ENCODE assay signal across 13 mouse cellular contexts in the genomic region with DNA sequence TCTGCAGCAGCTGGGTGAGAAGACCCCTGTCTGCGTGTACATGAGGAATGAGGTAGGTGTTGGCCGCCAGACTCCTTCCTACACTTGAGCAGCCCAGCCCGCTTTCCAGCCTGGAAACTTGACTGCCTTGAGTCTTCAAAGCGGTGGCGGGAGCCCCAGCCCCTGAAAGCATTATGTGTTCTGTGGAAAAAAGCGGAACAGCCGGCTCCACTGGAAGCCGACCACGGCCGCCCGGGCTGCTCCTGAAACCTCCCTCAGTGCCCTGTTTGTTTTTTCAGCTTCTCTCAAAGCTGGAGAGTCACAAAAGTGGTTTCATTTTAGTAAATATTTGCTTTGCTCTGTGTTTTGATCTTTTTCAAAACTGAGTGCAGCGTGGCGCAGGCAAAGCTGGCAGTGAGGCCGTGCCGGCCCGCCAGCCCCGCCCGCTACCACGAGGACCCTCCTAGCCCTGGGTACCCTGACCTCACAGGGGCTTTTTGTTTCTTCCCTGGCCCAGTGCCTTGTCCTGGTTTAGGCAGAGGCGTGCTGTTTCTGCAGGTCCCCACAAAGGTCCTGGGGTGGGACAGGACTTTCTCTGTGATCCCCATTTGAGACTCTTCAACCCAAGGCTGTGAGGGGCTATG. TPM values are rescaled to one million over a fixed set of nuclear protein-coding genes. Genes with fewer than 3 reads are reported as not detected.
DNase-seq lines count a peak whose midpoint lies in the region; ATAC-seq and TF ChIP-seq lines count a peak whose summit lies in the region.
"Had no signal": no experiment of that assay in that cellular context is flagged by ENCODE, and none has a peak within 500 bp of the region (broad histone marks: within the 10 kb centered on the region; RNA-seq: fewer than 3 reads in every experiment).

No protein-coding gene starts in this region.

- no peaks in the 10 kb centered on the region for H3K27me3 ChIP-seq in heart, embryonic 16.5 days (ENCODE audit: control insufficient read depth, insufficient read depth, low read length)
- no peaks in the 10 kb centered on the region for H3K27me3 ChIP-seq in midbrain, embryonic 10.5 days (ENCODE audit: low read depth, poor library complexity, severe bottlenecking)
- no peaks in the 10 kb centered on the region for H3K27me3 ChIP-seq in midbrain, embryonic 11.5 days (ENCODE audit: control insufficient read depth, insufficient read depth, low read length)
- no peaks in the 10 kb centered on the region for H3K27me3 ChIP-seq in lung, embryonic 14.5 days (ENCODE audit: insufficient read depth, low read length)
- H3K27me3 ChIP-seq in stomach, embryonic 15.5 days (replicated peaks): no peaks in the 10 kb centered on the region
- H3K27me3 ChIP-seq: intestine, embryonic 15.5 days had no signal

- H3K4me2 ChIP-seq in heart, embryonic 16.5 days (ENCODE audit: low read depth, low read length): no peak overlapping the region
- no peak overlapping the region for H3K4me2 ChIP-seq in midbrain, embryonic 11.5 days
- peak overlapping the region; percentile 13 for H3K4me2 ChIP-seq in lung, embryonic 14.5 days
- H3K4me2 ChIP-seq in stomach, embryonic 15.5 days: no peak overlapping the region; the same call in 1 of the 2 replicates
- H3K4me2 ChIP-seq: intestine, embryonic 15.5 days had no signal

- H3K27ac ChIP-seq in heart, embryonic 16.5 days (ENCODE audit: low read length): peak overlapping the region; percentile 45
- peak overlapping the region; percentile 46; the same call in 1 of the 2 replicates for H3K27ac ChIP-seq in midbrain, embryonic 10.5 days (replicated peaks)
- no peak overlapping the region for H3K27ac ChIP-seq in midbrain, embryonic 11.5 days (ENCODE audit: low read depth, low read length)
- peak overlapping the region; percentile 95 for H3K27ac ChIP-seq in lung, embryonic 14.5 days (ENCODE audit: low read depth)
- peak overlapping the region; percentile 81 for H3K27ac ChIP-seq in stomach, embryonic 15.5 days
- H3K27ac ChIP-seq: intestine, embryonic 15.5 days had no signal

- ATAC-seq in heart, embryonic 16.5 days (replicated peaks; ENCODE audit: extremely low read depth, insufficient read depth, low FRiP score): no peak
- ATAC-seq in midbrain, embryonic 11.5 days (ENCODE audit: low FRiP score): no peak
- peak; percentile 79 for ATAC-seq in lung, embryonic 14.5 days (ENCODE audit: insufficient read depth)
- ATAC-seq in stomach, embryonic 15.5 days (ENCODE audit: insufficient read depth, low FRiP score, low read depth): peak; percentile 63
- ATAC-seq in granulocyte monocyte progenitor cell, adult 5-6 weeks (replicated peaks; ENCODE audit: poor library complexity, severe bottlenecking): no peak
- no peak for ATAC-seq in erythroid progenitor cell, adult 5-6 weeks (replicated peaks; ENCODE audit: low FRiP score, poor library complexity, severe bottlenecking)
- ATAC-seq: intestine, embryonic 15.5 days had no signal

- intact Hi-C loops in heart, postnatal 10 days (cut with DNase I): no loop called here

- H3K9me3 ChIP-seq in heart, embryonic 16.5 days (replicated peaks; ENCODE audit: control insufficient read depth, low read length): no peaks in the 10 kb centered on the region
- H3K9me3 ChIP-seq in midbrain, embryonic 10.5 days (replicated peaks): no peaks in the 10 kb centered on the region
- H3K9me3 ChIP-seq in midbrain, embryonic 11.5 days (ENCODE audit: control insufficient read depth, low read length): no peaks in the 10 kb centered on the region
- H3K9me3 ChIP-seq in lung, embryonic 14.5 days (ENCODE audit: low read depth, low read length): no peaks in the 10 kb centered on the region
- no peaks in the 10 kb centered on the region for H3K9me3 ChIP-seq in stomach, embryonic 15.5 days
- H3K9me3 ChIP-seq: intestine, embryonic 15.5 days had no signal

- no peak overlapping the region for H3K4me3 ChIP-seq in heart, embryonic 16.5 days (ENCODE audit: low read length)
- H3K4me3 ChIP-seq in midbrain, embryonic 10.5 days: no peak overlapping the region
- no peak overlapping the region for H3K4me3 ChIP-seq in midbrain, embryonic 11.5 days (ENCODE audit: low read depth, low read length)
- H3K4me3 ChIP-seq in lung, embryonic 14.5 days (ENCODE audit: low read depth, low read length): no peak overlapping the region
- no peak overlapping the region for H3K4me3 ChIP-seq in stomach, embryonic 15.5 days (replicated peaks)
- H3K4me3 ChIP-seq: intestine, embryonic 15.5 days had no signal

- no peak for DNase-seq in heart, postnatal 10 days
- DNase-seq in midbrain, embryonic 10.5 days (ENCODE audit: low spot score): no peak
- no peak for DNase-seq in midbrain, embryonic 11.5 days (ENCODE audit: low spot score, missing footprints)
- DNase-seq in lung, embryonic 14.5 days: peak; percentile 81
- DNase-seq: gastrocnemius, postnatal 10 days; retina, postnatal 1 day; thymus, postnatal 4 days had no signal

- peaks cover 6% of the 10 kb centered on the region for H3K4me1 ChIP-seq in heart, embryonic 16.5 days (ENCODE audit: control insufficient read depth, insufficient read depth, low read length)
- H3K4me1 ChIP-seq in midbrain, embryonic 10.5 days: peaks cover 9% of the 10 kb centered on the region; the same call in 1 of the 2 replicates
- H3K4me1 ChIP-seq in midbrain, embryonic 11.5 days (ENCODE audit: control insufficient read depth, insufficient read depth, low read length): no peaks in the 10 kb centered on the region
- peaks cover 14% of the 10 kb centered on the region for H3K4me1 ChIP-seq in lung, embryonic 14.5 days (ENCODE audit: insufficient read depth)
- peaks cover 12% of the 10 kb centered on the region; the same call in 1 of the 2 replicates for H3K4me1 ChIP-seq in stomach, embryonic 15.5 days
- H3K4me1 ChIP-seq: intestine, embryonic 15.5 days had no signal

- no peak for TF ChIP-seq CTCF in lung, embryonic 14.5 days (IDR thresholded peaks at IDR 0.05; ENCODE audit: low read depth)

- H3K36me3 ChIP-seq in heart, embryonic 16.5 days (ENCODE audit: control insufficient read depth, insufficient read depth): peaks cover 23% of the 10 kb centered on the region
- peaks cover 93% of the 10 kb centered on the region for H3K36me3 ChIP-seq in midbrain, embryonic 10.5 days
- peaks cover 5% of the 10 kb centered on the region for H3K36me3 ChIP-seq in midbrain, embryonic 11.5 days (ENCODE audit: control insufficient read depth, insufficient read depth, low read length)
- H3K36me3 ChIP-seq in lung, embryonic 14.5 days (ENCODE audit: insufficient read depth): peaks cover 67% of the 10 kb centered on the region
- H3K36me3 ChIP-seq in stomach, embryonic 15.5 days: peaks cover 34% of the 10 kb centered on the region; the same call in 1 of the 2 replicates

- no peak overlapping the region for H3K9ac ChIP-seq in heart, embryonic 16.5 days (ENCODE audit: low read length)
- no peak overlapping the region for H3K9ac ChIP-seq in midbrain, embryonic 11.5 days (ENCODE audit: low read length)
- peak overlapping the region; percentile 9; the same call in 1 of the 2 replicates for H3K9ac ChIP-seq in lung, embryonic 14.5 days
- H3K9ac ChIP-seq in stomach, embryonic 15.5 days: no peak overlapping the region
- H3K9ac ChIP-seq: intestine, embryonic 15.5 days had no signal

- 81% methylated on average over 20 of the region's 20 CpGs for WGBS in heart, embryonic 16.5 days
- WGBS in midbrain, embryonic 10.5 days: 84% methylated on average over 20 of the region's 20 CpGs
- 88% methylated on average over 20 of the region's 20 CpGs for WGBS in midbrain, embryonic 11.5 days
- WGBS in lung, embryonic 14.5 days: 47% methylated on average over 20 of the region's 20 CpGs
- 58% methylated on average over 20 of the region's 20 CpGs for WGBS in stomach, embryonic 15.5 days

RNA-seq across cellular contexts. Expression of a gene that starts 14.0 kb away (rescaled TPM):
- 105 and 109 TPM in 2 replicates for polyA plus RNA-seq in heart, embryonic 16.5 days (2015; fragmentation: Nextera tagmentation; extraction: Ambion mirVana)
- 10 to 100 TPM; 52.8 to 53.0 TPM for total RNA-seq in heart, postnatal 10 days (2021)
- polyA plus RNA-seq in midbrain, embryonic 10.5 days (2016; fragmentation: Nextera tagmentation; extraction: Ambion mirVana): 150 and 161 TPM in 2 replicates
- polyA plus RNA-seq in midbrain, embryonic 11.5 days (2014; fragmentation: Nextera tagmentation; extraction: Ambion mirVana): 101 and 113 TPM in 2 replicates
- 124 and 130 TPM in 2 replicates for polyA plus RNA-seq in lung, embryonic 14.5 days (2014; fragmentation: Nextera tagmentation; extraction: Ambion mirVana)
- polyA plus RNA-seq in stomach, embryonic 15.5 days (2015; fragmentation: Nextera tagmentation; extraction: Ambion mirVana): 105 and 113 TPM in 2 replicates
- 44.6 and 84.7 TPM in 2 replicates for total RNA-seq in granulocyte monocyte progenitor cell, adult 5-6 weeks (2014; fragmentation: Nextera tagmentation)
- 29.0 and 33.5 TPM in 2 replicates for total RNA-seq in granulocyte monocyte progenitor cell, adult 5-6 weeks (2017)
- 33.1 and 41.4 TPM in 2 replicates for total RNA-seq in erythroid progenitor cell, adult 5-6 weeks (2015; ENCODE audit: low replicate concordance)
- total RNA-seq in erythroid progenitor cell, adult 5-6 weeks (2017; ENCODE audit: low replicate concordance): 46.0 and 59.7 TPM in 2 replicates

RNA-seq across cellular contexts. Expression of a gene that starts 25.8 kb away (rescaled TPM):
- 0.20 and 1.00 TPM in 2 replicates for polyA plus RNA-seq in heart, embryonic 16.5 days (2015; fragmentation: Nextera tagmentation; extraction: Ambion mirVana)
- under 1 TPM in 1 of 2 experiments, not detected in 1; 0.12 TPM for total RNA-seq in heart, postnatal 10 days (2021)
- 3.3 and 3.6 TPM in 2 replicates for polyA plus RNA-seq in midbrain, embryonic 10.5 days (2016; fragmentation: Nextera tagmentation; extraction: Ambion mirVana)
- 0.90 and 1.4 TPM in 2 replicates for polyA plus RNA-seq in midbrain, embryonic 11.5 days (2014; fragmentation: Nextera tagmentation; extraction: Ambion mirVana)
- polyA plus RNA-seq in lung, embryonic 14.5 days (2014; fragmentation: Nextera tagmentation; extraction: Ambion mirVana): 3.9 and 5.3 TPM in 2 replicates
- polyA plus RNA-seq in stomach, embryonic 15.5 days (2015; fragmentation: Nextera tagmentation; extraction: Ambion mirVana): 3.9 and 4.9 TPM in 2 replicates
- not detected in 2 replicates for total RNA-seq in granulocyte monocyte progenitor cell, adult 5-6 weeks (2014; fragmentation: Nextera tagmentation)
- not detected in 2 replicates for total RNA-seq in granulocyte monocyte progenitor cell, adult 5-6 weeks (2017)
- total RNA-seq in erythroid progenitor cell, adult 5-6 weeks (2015; ENCODE audit: low replicate concordance): not detected in 2 replicates
- total RNA-seq in erythroid progenitor cell, adult 5-6 weeks (2017; ENCODE audit: low replicate concordance): not detected in 2 replicates
- total RNA-seq: common myeloid progenitor, adult 5-6 weeks had no signal

RNA-seq across cellular contexts. Expression of a gene that starts 26.8 kb away (rescaled TPM):
- 107 and 112 TPM in 2 replicates for polyA plus RNA-seq in heart, embryonic 16.5 days (2015; fragmentation: Nextera tagmentation; extraction: Ambion mirVana)
- total RNA-seq in heart, postnatal 10 days (2021): 10 to 100 TPM; 38.1 to 40.6 TPM
- polyA plus RNA-seq in midbrain, embryonic 10.5 days (2016; fragmentation: Nextera tagmentation; extraction: Ambion mirVana): 132 and 133 TPM in 2 replicates
- 119 and 131 TPM in 2 replicates for polyA plus RNA-seq in midbrain, embryonic 11.5 days (2014; fragmentation: Nextera tagmentation; extraction: Ambion mirVana)
- 168 and 173 TPM in 2 replicates for polyA plus RNA-seq in lung, embryonic 14.5 days (2014; fragmentation: Nextera tagmentation; extraction: Ambion mirVana)
- 155 and 158 TPM in 2 replicates for polyA plus RNA-seq in stomach, embryonic 15.5 days (2015; fragmentation: Nextera tagmentation; extraction: Ambion mirVana)
- total RNA-seq in granulocyte monocyte progenitor cell, adult 5-6 weeks (2014; fragmentation: Nextera tagmentation): 99.2 and 129 TPM in 2 replicates
- total RNA-seq in granulocyte monocyte progenitor cell, adult 5-6 weeks (2017): 110 and 151 TPM in 2 replicates
- total RNA-seq in erythroid progenitor cell, adult 5-6 weeks (2015; ENCODE audit: low replicate concordance): 7.1 and 35.3 TPM in 2 replicates
- total RNA-seq in erythroid progenitor cell, adult 5-6 weeks (2017; ENCODE audit: low replicate concordance): 15.0 and 21.2 TPM in 2 replicates

RNA-seq across cellular contexts. Expression of a gene that starts 27.0 kb away (rescaled TPM):
- 34.1 and 34.8 TPM in 2 replicates for polyA plus RNA-seq in heart, embryonic 16.5 days (2015; fragmentation: Nextera tagmentation; extraction: Ambion mirVana)
- 10 to 100 TPM in 1 of 2 experiments, 1 to 10 TPM in 1; 9.7 to 10.1 TPM for total RNA-seq in heart, postnatal 10 days (2021)
- polyA plus RNA-seq in midbrain, embryonic 10.5 days (2016; fragmentation: Nextera tagmentation; extraction: Ambion mirVana): 57.0 and 57.7 TPM in 2 replicates
- polyA plus RNA-seq in midbrain, embryonic 11.5 days (2014; fragmentation: Nextera tagmentation; extraction: Ambion mirVana): 30.9 TPM in 2 replicates
- polyA plus RNA-seq in lung, embryonic 14.5 days (2014; fragmentation: Nextera tagmentation; extraction: Ambion mirVana): 44.1 and 46.1 TPM in 2 replicates
- 55.7 and 57.3 TPM in 2 replicates for polyA plus RNA-seq in stomach, embryonic 15.5 days (2015; fragmentation: Nextera tagmentation; extraction: Ambion mirVana)
- total RNA-seq in granulocyte monocyte progenitor cell, adult 5-6 weeks (2014; fragmentation: Nextera tagmentation): 16.7 and 35.0 TPM in 2 replicates
- total RNA-seq in granulocyte monocyte progenitor cell, adult 5-6 weeks (2017): 30.6 and 46.2 TPM in 2 replicates
- 3.4 and 6.1 TPM in 2 replicates for total RNA-seq in erythroid progenitor cell, adult 5-6 weeks (2015; ENCODE audit: low replicate concordance)
- total RNA-seq in erythroid progenitor cell, adult 5-6 weeks (2017; ENCODE audit: low replicate concordance): 12.3 and 12.9 TPM in 2 replicates

RNA-seq across cellular contexts. Expression of a gene that starts 34.5 kb away (rescaled TPM):
- 8.7 and 10.6 TPM in 2 replicates for polyA plus RNA-seq in heart, embryonic 16.5 days (2015; fragmentation: Nextera tagmentation; extraction: Ambion mirVana)
- 1 to 10 TPM; 1.4 to 1.7 TPM for total RNA-seq in heart, postnatal 10 days (2021)
- 32.4 and 41.9 TPM in 2 replicates for polyA plus RNA-seq in midbrain, embryonic 10.5 days (2016; fragmentation: Nextera tagmentation; extraction: Ambion mirVana)
- 9.9 and 12.3 TPM in 2 replicates for polyA plus RNA-seq in midbrain, embryonic 11.5 days (2014; fragmentation: Nextera tagmentation; extraction: Ambion mirVana)
- 10.3 and 10.7 TPM in 2 replicates for polyA plus RNA-seq in lung, embryonic 14.5 days (2014; fragmentation: Nextera tagmentation; extraction: Ambion mirVana)
- polyA plus RNA-seq in stomach, embryonic 15.5 days (2015; fragmentation: Nextera tagmentation; extraction: Ambion mirVana): 36.4 and 39.4 TPM in 2 replicates
- total RNA-seq in granulocyte monocyte progenitor cell, adult 5-6 weeks (2014; fragmentation: Nextera tagmentation): 2.1 and 5.1 TPM in 2 replicates
- 1.1 TPM in 2 replicates for total RNA-seq in granulocyte monocyte progenitor cell, adult 5-6 weeks (2017)
- not detected in 2 replicates for total RNA-seq in erythroid progenitor cell, adult 5-6 weeks (2015; ENCODE audit: low replicate concordance)
- total RNA-seq in erythroid progenitor cell, adult 5-6 weeks (2017; ENCODE audit: low replicate concordance): 1.3 and 3.5 TPM in 2 replicates
- total RNA-seq: common myeloid progenitor, adult 5-6 weeks had no signal

Comparison
In these comparisons a context has a peak if more than half of its experiments do, and no peak if none do; other contexts are left out.
1. ATAC-seq: peak in lung, embryonic 14.5 days (single experiment) and stomach, embryonic 15.5 days (single experiment); none in heart, embryonic 16.5 days (single experiment), midbrain, embryonic 11.5 days (single experiment), granulocyte monocyte progenitor cell, adult 5-6 weeks (single experiment) and erythroid progenitor cell, adult 5-6 weeks (single experiment).